Comparison of ENCODE assay signal across 9 mouse cellular contexts in genomic region chr1:39701274-39701602, GRCm38 (mm10). TPM values are rescaled to one million over a fixed set of nuclear protein-coding genes. Genes with fewer than 3 reads are reported as not detected.
DNase-seq lines count a peak whose midpoint lies in the region; ATAC-seq and TF ChIP-seq lines count a peak whose summit lies in the region.
"Had no signal": no experiment of that assay in that cellular context is flagged by ENCODE, and none has a peak within 500 bp of the region (broad histone marks: within the 10 kb centered on the region; RNA-seq: fewer than 3 reads in every experiment).

No protein-coding gene starts in this region.

- DNase-seq in embryonic facial prominence, embryonic 11.5 days (ENCODE audit: low spot score) = peak; percentile 74
- DNase-seq in hindbrain, postnatal 0 days (ENCODE audit: low spot score) = peak; percentile 62
- DNase-seq in retina, embryonic 14.5 days (ENCODE audit: low spot score) = peak; percentile 44
- no peak for DNase-seq in MN1 (ENCODE audit: low spot score)
- DNase-seq in yolk sac, embryonic 10.5 days (ENCODE audit: low spot score) = no peak
- no peak for DNase-seq in adrenal gland, adult 8-10 months
- DNase-seq: cerebellum, adult 11 months had no signal

- H3K36me3 ChIP-seq in intestine, embryonic 15.5 days = no peaks in the 10 kb centered on the region
- H3K36me3 ChIP-seq in intestine, postnatal 0 days (ENCODE audit: control insufficient read depth, insufficient read depth) = no peaks in the 10 kb centered on the region
- no peaks in the 10 kb centered on the region for H3K36me3 ChIP-seq in embryonic facial prominence, embryonic 11.5 days (replicated peaks; ENCODE audit: control insufficient read depth, insufficient read depth, low read depth, low read length)
- H3K36me3 ChIP-seq in hindbrain, postnatal 0 days (ENCODE audit: insufficient read depth, low read length) = no peaks in the 10 kb centered on the region

- WGBS in intestine, embryonic 15.5 days = 14% methylated on average over 9 of the region's 9 CpGs
- WGBS in intestine, postnatal 0 days = 37% methylated on average over 9 of the region's 9 CpGs
- WGBS in embryonic facial prominence, embryonic 11.5 days = 4% methylated on average over 9 of the region's 9 CpGs
- 2% methylated on average over 9 of the region's 9 CpGs for WGBS in hindbrain, postnatal 0 days

- no peaks in the 10 kb centered on the region for H3K9me3 ChIP-seq in intestine, embryonic 15.5 days
- no peaks in the 10 kb centered on the region for H3K9me3 ChIP-seq in intestine, postnatal 0 days (ENCODE audit: control insufficient read depth)
- H3K9me3 ChIP-seq in embryonic facial prominence, embryonic 11.5 days (replicated peaks; ENCODE audit: control insufficient read depth, low read length) = no peaks in the 10 kb centered on the region
- no peaks in the 10 kb centered on the region for H3K9me3 ChIP-seq in hindbrain, postnatal 0 days (ENCODE audit: low read length)

- ATAC-seq in intestine, embryonic 15.5 days = no peak
- no peak for ATAC-seq in intestine, postnatal 0 days
- ATAC-seq in embryonic facial prominence, embryonic 11.5 days (replicated peaks; ENCODE audit: insufficient number of reproducible peaks, low FRiP score, low TSS enrichment, low read depth) = peak; percentile 71
- ATAC-seq in hindbrain, postnatal 0 days = peak; percentile 60

- peak overlapping the region; percentile 15; the same call in 1 of the 2 replicates for H3K27ac ChIP-seq in intestine, embryonic 15.5 days
- no peak overlapping the region for H3K27ac ChIP-seq in intestine, postnatal 0 days (ENCODE audit: low read depth, low read length)
- H3K27ac ChIP-seq in embryonic facial prominence, embryonic 11.5 days (replicated peaks; ENCODE audit: low read depth, low read length) = peak overlapping the region; percentile 20; the same call in 1 of the 2 replicates
- no peak overlapping the region for H3K27ac ChIP-seq in hindbrain, postnatal 0 days

- no peak for TF ChIP-seq CTCF in intestine, postnatal 0 days (IDR thresholded peaks at IDR 0.05; ENCODE audit: low read depth)
- peak; percentile 21; the same call in 1 of the 2 replicates for TF ChIP-seq CTCF in hindbrain, postnatal 0 days (IDR thresholded peaks at IDR 0.05; ENCODE audit: low read depth)

- no peaks in the 10 kb centered on the region for H3K27me3 ChIP-seq in intestine, embryonic 15.5 days (replicated peaks)
- no peaks in the 10 kb centered on the region for H3K27me3 ChIP-seq in intestine, postnatal 0 days (replicated peaks; ENCODE audit: control insufficient read depth, insufficient read depth, low read length)
- no peaks in the 10 kb centered on the region for H3K27me3 ChIP-seq in embryonic facial prominence, embryonic 11.5 days (ENCODE audit: control insufficient read depth, insufficient read depth, low read length)
- H3K27me3 ChIP-seq in hindbrain, postnatal 0 days (ENCODE audit: insufficient read depth, low read length) = no peaks in the 10 kb centered on the region

- peak overlapping the region; percentile 13; the same call in 1 of the 2 replicates for H3K4me2 ChIP-seq in intestine, embryonic 15.5 days (replicated peaks)
- no peak overlapping the region for H3K4me2 ChIP-seq in intestine, postnatal 0 days (replicated peaks; ENCODE audit: low read depth)
- H3K4me2 ChIP-seq in embryonic facial prominence, embryonic 11.5 days (ENCODE audit: low read depth, low read length) = peak overlapping the region; percentile 19
- H3K4me2 ChIP-seq in hindbrain, postnatal 0 days (ENCODE audit: low read depth, low read length) = no peak overlapping the region

- H3K4me3 ChIP-seq in intestine, embryonic 15.5 days (replicated peaks) = no peak overlapping the region
- no peak overlapping the region for H3K4me3 ChIP-seq in intestine, postnatal 0 days (ENCODE audit: low read depth, low read length)
- H3K4me3 ChIP-seq in embryonic facial prominence, embryonic 11.5 days (ENCODE audit: low read depth, low read length) = no peak overlapping the region
- no peak overlapping the region for H3K4me3 ChIP-seq in hindbrain, postnatal 0 days (ENCODE audit: low read length)

- H3K9ac ChIP-seq in intestine, embryonic 15.5 days = no peak overlapping the region
- H3K9ac ChIP-seq in intestine, postnatal 0 days (ENCODE audit: low read depth, low read length) = no peak overlapping the region
- H3K9ac ChIP-seq in embryonic facial prominence, embryonic 11.5 days (replicated peaks; ENCODE audit: low read length) = peak overlapping the region; percentile 39
- H3K9ac ChIP-seq in hindbrain, postnatal 0 days (replicated peaks; ENCODE audit: low read length) = no peak overlapping the region

- peaks cover 17% of the 10 kb centered on the region for H3K4me1 ChIP-seq in intestine, embryonic 15.5 days (replicated peaks)
- 0 out of 2 replicates have a peak, but pooled peaks cover 5% of the 10 kb centered on the region for H3K4me1 ChIP-seq in intestine, postnatal 0 days (replicated peaks; ENCODE audit: control insufficient read depth, insufficient read depth, low read length)
- peaks cover 14% of the 10 kb centered on the region for H3K4me1 ChIP-seq in embryonic facial prominence, embryonic 11.5 days (ENCODE audit: control insufficient read depth, insufficient read depth, low read length)
- H3K4me1 ChIP-seq in hindbrain, postnatal 0 days (ENCODE audit: insufficient read depth, low read length) = peaks cover 6% of the 10 kb centered on the region; the same call in 1 of the 2 replicates

RNA-seq across cellular contexts. Expression of gene Rfx8, which starts 19.6 kb away (rescaled TPM):
- 0.13 and 0.20 TPM in 2 replicates for polyA plus RNA-seq in intestine, embryonic 15.5 days (2015; fragmentation: Nextera tagmentation; extraction: Ambion mirVana)
- polyA plus RNA-seq in intestine, postnatal 0 days (2015; fragmentation: Nextera tagmentation; extraction: Ambion mirVana) = 0.09 and 0.16 TPM in 2 replicates
- 2.0 and 2.1 TPM in 2 replicates for polyA plus RNA-seq in embryonic facial prominence, embryonic 11.5 days (2014; fragmentation: Nextera tagmentation; extraction: Ambion mirVana)
- 0.10 and 0.97 TPM in 2 replicates for total RNA-seq in hindbrain, postnatal 0 days (2014; rRNA removed)
- 0.39 and 0.68 TPM in 2 replicates for polyA plus RNA-seq in hindbrain, postnatal 0 days (2015; fragmentation: Nextera tagmentation; extraction: Ambion mirVana)
- total RNA-seq in adrenal gland, adult 8-10 months (2022) = under 1 TPM in 2 of 4 experiments, not detected in 2; 0.22 to 0.30 TPM

RNA-seq across cellular contexts. Expression of gene Creg2, which starts 50.0 kb away (rescaled TPM):
- polyA plus RNA-seq in intestine, embryonic 15.5 days (2015; fragmentation: Nextera tagmentation; extraction: Ambion mirVana) = 0.37 and 0.39 TPM in 2 replicates
- 0.26 and 0.34 TPM in 2 replicates for polyA plus RNA-seq in intestine, postnatal 0 days (2015; fragmentation: Nextera tagmentation; extraction: Ambion mirVana)
- polyA plus RNA-seq in embryonic facial prominence, embryonic 11.5 days (2014; fragmentation: Nextera tagmentation; extraction: Ambion mirVana) = 0.07 and 0.22 TPM in 2 replicates
- 17.6 and 20.2 TPM in 2 replicates for total RNA-seq in hindbrain, postnatal 0 days (2014; rRNA removed)
- polyA plus RNA-seq in hindbrain, postnatal 0 days (2015; fragmentation: Nextera tagmentation; extraction: Ambion mirVana) = 14.1 and 15.7 TPM in 2 replicates
- total RNA-seq in adrenal gland, adult 8-10 months (2022) = under 1 TPM; 0.41 to 0.83 (median 0.55) TPM

Comparison
In these comparisons a context has a peak if more than half of its experiments do, and no peak if none do; other contexts are left out.
1. H3K27ac ChIP-seq: peak in intestine, embryonic 15.5 days (single experiment) and embryonic facial prominence, embryonic 11.5 days (single experiment); none in intestine, postnatal 0 days (single experiment) and hindbrain, postnatal 0 days (single experiment).
2. H3K4me2 ChIP-seq: peak in intestine, embryonic 15.5 days (single experiment) and embryonic facial prominence, embryonic 11.5 days (single experiment); none in intestine, postnatal 0 days (single experiment) and hindbrain, postnatal 0 days (single experiment).
3. ATAC-seq: peak in embryonic facial prominence, embryonic 11.5 days (single experiment) and hindbrain, postnatal 0 days (single experiment); none in intestine, embryonic 15.5 days (single experiment) and intestine, postnatal 0 days (single experiment).
4. DNase-seq: peak in embryonic facial prominence, embryonic 11.5 days (single experiment), hindbrain, postnatal 0 days (single experiment) and retina, embryonic 14.5 days (single experiment); none in MN1 (single experiment), yolk sac, embryonic 10.5 days (single experiment) and adrenal gland, adult 8-10 months (single experiment).
5. RNA of gene Creg2, which starts 50.0 kb away (polyA plus RNA-seq): 14.1 to 15.7 TPM in hindbrain, postnatal 0 days; 0.37 to 0.39 TPM in intestine, embryonic 15.5 days, 0.26 to 0.34 TPM in intestine, postnatal 0 days and 0.07 to 0.22 TPM in embryonic facial prominence, embryonic 11.5 days; every median in the first group is over 10 times any median in the second.